Mouse (Mus musculus): Measurements from ENCODE around the gene Msh4. TPM values are rescaled to one million over a fixed set of nuclear protein-coding genes. Genes with fewer than 3 reads are reported as not detected.
"Not testable (repeated sequence)": the region's sequence is repeated elsewhere in the genome, so short reads cannot be mapped to it uniquely, and the experiment has no call there.

Gene Msh4
- polyA plus RNA-seq, 1 experiment from 2014 or later, result 0.06 TPM

GRCm38 (mm10) chr3:153864636-153865429, 41.1 kb downstream of the Msh4 start:
- Histone ChIP-seq H3K36me3 (no peaks in the 10 kb centered on the region), H3K27ac (no peak overlapping the region), H3K4me2 (replicated peaks) (no peak overlapping the region), H3K4me3 (no peak overlapping the region), H3K9me3 (replicated peaks) (no peaks in the 10 kb centered on the region), H3K27me3 (no peaks in the 10 kb centered on the region), H3K4me1 (no peaks in the 10 kb centered on the region), H3K9ac (no peak overlapping the region)
- ATAC-seq (ENCODE audit: low FRiP score), result no peak
- WGBS, result 94% methylated on average over 4 of the region's 4 CpGs

DNA sequence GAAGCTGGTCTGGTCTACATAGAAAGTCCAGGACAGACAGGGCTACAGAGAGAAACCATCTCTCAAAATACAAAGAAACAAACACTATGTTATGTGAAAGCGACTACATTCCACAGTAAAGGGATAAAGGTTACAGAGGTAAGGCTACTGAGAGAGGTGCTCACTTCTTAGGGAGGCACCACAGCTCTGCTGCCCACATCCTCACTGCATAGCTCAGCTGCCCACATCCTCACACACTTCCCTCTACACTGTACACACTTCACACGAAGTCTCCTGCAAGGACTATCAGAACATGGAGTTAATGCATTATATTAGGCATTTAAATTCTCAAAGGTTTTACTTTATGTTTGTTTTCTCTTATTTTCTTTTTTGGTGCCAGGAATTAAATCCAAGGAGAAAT, 42.1 kb downstream of the Msh4 start:
- H3K27me3 ChIP-seq, result no peaks in the 10 kb centered on the region
- H3K9me3 ChIP-seq (replicated peaks), result no peaks in the 10 kb centered on the region
- H3K27ac ChIP-seq, result no peak overlapping the region
- H3K9ac ChIP-seq, result no peak overlapping the region
- no peak for ATAC-seq (ENCODE audit: low FRiP score)
- no peaks in the 10 kb centered on the region for H3K4me1 ChIP-seq
- no peaks in the 10 kb centered on the region for H3K36me3 ChIP-seq
- H3K4me2 ChIP-seq (replicated peaks), result no peak overlapping the region
- H3K4me3 ChIP-seq, result no peak overlapping the region
- 86% methylated on average over 2 of the region's 2 CpGs for WGBS

- H3K9me3 ChIP-seq (replicated peaks); H3K4me2 ChIP-seq (replicated peaks); ATAC-seq (ENCODE audit: low FRiP score); H3K27ac ChIP-seq; H3K4me1 ChIP-seq; H3K9ac ChIP-seq; H3K27me3 ChIP-seq; H3K36me3 ChIP-seq; H3K4me3 ChIP-seq: not testable (repeated sequence)
- 87% methylated on average over 8 of the region's 8 CpGs for WGBS
Observed at GRCm38 (mm10) chr3:153860392-153860791, 45.5 kb downstream of the Msh4 start.

GRCm38 (mm10) chr3:153858350-153859001, 47.5 kb downstream of the Msh4 start:
- no peaks in the 10 kb centered on the region for H3K27me3 ChIP-seq
- no peak overlapping the region for H3K4me3 ChIP-seq
- no peak overlapping the region for H3K27ac ChIP-seq
- no peak overlapping the region for H3K9ac ChIP-seq
- no peaks in the 10 kb centered on the region for H3K4me1 ChIP-seq
- no peaks in the 10 kb centered on the region for H3K9me3 ChIP-seq (replicated peaks)
- H3K4me2 ChIP-seq (replicated peaks), result no peak overlapping the region
- 83% methylated on average over 10 of the region's 10 CpGs for WGBS
- H3K36me3 ChIP-seq, result no peaks in the 10 kb centered on the region
- ATAC-seq (ENCODE audit: low FRiP score), result no peak

GRCm38 (mm10) chr3:153852266-153852665, 53.7 kb downstream of the Msh4 start:
- WGBS, result 83% methylated on average over 8 of the region's 8 CpGs
- no peaks in the 10 kb centered on the region for H3K27me3 ChIP-seq

GRCm38 (mm10) chr3:153850759-153851158, 55.2 kb downstream of the Msh4 start:
- H3K36me3 ChIP-seq, result no peaks in the 10 kb centered on the region
- 88% methylated on average over 7 of the region's 7 CpGs for WGBS
- no peaks in the 10 kb centered on the region for H3K9me3 ChIP-seq (replicated peaks)
- H3K27ac ChIP-seq, result no peak overlapping the region
- H3K4me3 ChIP-seq, result no peak overlapping the region
- no peak overlapping the region for H3K4me2 ChIP-seq (replicated peaks)
- H3K4me1 ChIP-seq, result no peaks in the 10 kb centered on the region
- H3K9ac ChIP-seq, result no peak overlapping the region
- no peaks in the 10 kb centered on the region for H3K27me3 ChIP-seq
- ATAC-seq (ENCODE audit: low FRiP score), result no peak

More at GRCm38 (mm10) chr3:153852266-153852665, 53.7 kb downstream of the Msh4 start:
- no peak overlapping the region for H3K27ac ChIP-seq
- H3K9me3 ChIP-seq (replicated peaks), result no peaks in the 10 kb centered on the region
- no peak overlapping the region for H3K4me2 ChIP-seq (replicated peaks)
- no peaks in the 10 kb centered on the region for H3K4me1 ChIP-seq
- no peak overlapping the region for H3K4me3 ChIP-seq
- H3K9ac ChIP-seq, result no peak overlapping the region
- H3K36me3 ChIP-seq, result no peaks in the 10 kb centered on the region
- no peak for ATAC-seq (ENCODE audit: low FRiP score)

DNA sequence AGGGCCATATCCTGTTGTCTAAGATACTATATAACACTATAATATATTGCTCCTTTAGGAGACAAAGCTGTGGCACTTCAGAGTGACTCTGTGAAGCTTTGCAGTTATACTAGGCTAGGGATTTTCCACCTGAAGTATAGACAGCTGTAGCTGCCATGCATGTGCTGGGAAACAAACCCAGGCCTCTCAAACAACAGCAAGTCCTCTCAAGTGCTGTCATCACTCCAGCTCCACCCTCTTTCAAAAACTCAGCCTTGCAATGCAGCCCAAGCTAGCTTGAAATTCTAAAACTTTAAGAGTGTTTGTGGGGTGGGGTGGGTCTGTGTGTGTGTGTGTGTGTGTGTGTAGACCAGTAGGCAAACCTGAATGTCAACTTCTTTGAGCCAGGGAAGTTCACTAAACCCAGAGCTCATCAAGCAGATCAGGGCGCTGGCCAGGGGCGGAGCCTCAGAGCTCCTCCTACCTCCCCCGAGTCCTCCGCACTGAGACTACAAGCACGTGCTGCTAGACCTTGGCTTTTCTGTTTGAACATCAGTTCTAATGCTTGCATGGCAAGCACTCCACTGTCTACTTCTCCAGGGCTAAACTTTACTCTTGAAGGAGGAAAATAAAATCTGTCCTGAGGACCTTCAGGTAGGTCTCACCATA, 56.4 kb downstream of the Msh4 start:
- H3K9ac ChIP-seq, result no peak overlapping the region
- ATAC-seq (ENCODE audit: low FRiP score), result no peak
- no peak overlapping the region for H3K27ac ChIP-seq
- no peak overlapping the region for H3K4me3 ChIP-seq
- H3K4me2 ChIP-seq (replicated peaks), result no peak overlapping the region
- H3K4me1 ChIP-seq, result no peaks in the 10 kb centered on the region
- H3K9me3 ChIP-seq (replicated peaks), result no peaks in the 10 kb centered on the region
- no peaks in the 10 kb centered on the region for H3K27me3 ChIP-seq
- H3K36me3 ChIP-seq, result no peaks in the 10 kb centered on the region
- WGBS, result 5% methylated on average over 5 of the region's 5 CpGs

DNA sequence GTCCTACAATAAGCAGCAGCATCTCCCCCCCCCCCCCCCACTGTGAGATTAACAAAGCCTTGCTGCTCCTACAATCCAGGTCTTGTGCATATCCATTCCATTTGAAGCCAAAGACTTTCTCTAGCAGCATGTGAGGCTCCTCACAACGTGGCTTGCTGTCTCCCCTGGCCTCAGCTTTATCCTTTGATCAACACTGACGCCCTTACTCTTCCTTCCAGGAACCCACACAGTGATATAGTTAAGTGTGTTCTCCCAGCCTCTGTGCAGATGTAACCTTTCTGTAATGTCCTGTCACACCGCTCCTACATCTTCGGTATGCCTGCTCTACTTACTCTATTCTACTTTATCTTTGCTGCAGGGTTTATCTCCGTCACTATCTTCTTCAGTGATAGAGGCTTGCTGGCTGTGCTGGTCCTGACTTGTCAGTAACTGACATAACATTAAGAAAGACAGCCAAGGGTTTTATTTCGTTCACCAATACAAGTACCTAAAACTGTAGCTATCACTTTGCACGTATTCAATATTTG, 58.7 kb downstream of the Msh4 start:
- Histone ChIP-seq H3K4me1 (no peaks in the 10 kb centered on the region), H3K27me3 (no peaks in the 10 kb centered on the region), H3K27ac (no peak overlapping the region), H3K9ac (no peak overlapping the region), H3K4me3 (no peak overlapping the region), H3K36me3 (no peaks in the 10 kb centered on the region), H3K9me3 (replicated peaks) (no peaks in the 10 kb centered on the region), H3K4me2 (replicated peaks) (no peak overlapping the region)
- WGBS, result 77% methylated on average over 7 of the region's 7 CpGs
- no peak for ATAC-seq (ENCODE audit: low FRiP score)

DNA sequence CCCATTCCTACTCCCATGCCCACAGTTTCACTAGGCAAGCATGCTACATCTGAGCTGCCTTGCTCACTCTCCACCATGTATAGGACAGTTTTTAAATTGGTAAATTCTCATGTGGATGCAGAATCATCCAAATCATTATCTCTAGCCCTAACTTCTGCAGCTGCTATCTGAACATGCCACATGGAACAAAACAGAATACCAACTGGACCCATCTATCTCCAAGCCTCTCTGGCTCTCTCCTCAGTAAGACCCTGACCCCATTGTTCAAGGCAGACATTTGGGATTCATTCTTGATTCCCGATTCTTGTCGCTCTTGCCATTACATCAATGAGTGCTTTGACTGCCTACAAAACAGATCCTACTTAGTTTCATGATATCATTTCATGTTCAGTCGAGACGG, 59.8 kb downstream of the Msh4 start:
- ATAC-seq (ENCODE audit: low FRiP score), result no peak
- no peaks in the 10 kb centered on the region for H3K27me3 ChIP-seq
- 94% methylated on average over 4 of the region's 4 CpGs for WGBS

GRCm38 (mm10) chr3:153845500-153845899, 60.4 kb downstream of the Msh4 start:
- ATAC-seq (ENCODE audit: low FRiP score), result no peak
- no peaks in the 10 kb centered on the region for H3K4me1 ChIP-seq
- H3K27me3 ChIP-seq, result no peaks in the 10 kb centered on the region
- no peak overlapping the region for H3K9ac ChIP-seq
- no peaks in the 10 kb centered on the region for H3K36me3 ChIP-seq
- H3K4me2 ChIP-seq (replicated peaks), result no peak overlapping the region
- no peak overlapping the region for H3K27ac ChIP-seq
- 81% methylated on average over 2 of the region's 2 CpGs for WGBS
- H3K9me3 ChIP-seq (replicated peaks), result no peaks in the 10 kb centered on the region
- H3K4me3 ChIP-seq, result no peak overlapping the region

More for the DNA sequence above, 59.8 kb downstream of the Msh4 start:
- no peak overlapping the region for H3K4me3 ChIP-seq
- no peak overlapping the region for H3K9ac ChIP-seq
- no peak overlapping the region for H3K4me2 ChIP-seq (replicated peaks)
- H3K9me3 ChIP-seq (replicated peaks), result no peaks in the 10 kb centered on the region
- H3K27ac ChIP-seq, result no peak overlapping the region
- H3K36me3 ChIP-seq, result no peaks in the 10 kb centered on the region
- no peaks in the 10 kb centered on the region for H3K4me1 ChIP-seq

GRCm38 (mm10) chr3:153844757-153845156, 61.2 kb downstream of the Msh4 start:
- H3K9ac ChIP-seq, result no peak overlapping the region
- 93% methylated on average over 9 of the region's 9 CpGs for WGBS

GRCm38 (mm10) chr3:153844030-153844429, 61.9 kb downstream of the Msh4 start, which contains the start of gene Asb17:
TSS of gene Asb17 (plus strand) at chr3:153844209.
- H3K4me2 ChIP-seq (replicated peaks), result no peak within 1 kb of the TSS
- no peaks in the 10 kb centered on the region for H3K27me3 ChIP-seq
- ATAC-seq (ENCODE audit: low FRiP score), result no peak
- no peaks in the 10 kb centered on the region for H3K36me3 ChIP-seq
- H3K4me3 ChIP-seq, result no peak within 1 kb of the TSS
- H3K27ac ChIP-seq, result no peak within 1 kb of the TSS
- no peak within 1 kb of the TSS for H3K9ac ChIP-seq
- H3K9me3 ChIP-seq (replicated peaks), result no peaks in the 10 kb centered on the region
- WGBS, result 84% methylated on average over 10 of the region's 10 CpGs
- no peaks in the 10 kb centered on the region for H3K4me1 ChIP-seq

More at GRCm38 (mm10) chr3:153844757-153845156, 61.2 kb downstream of the Msh4 start:
- no peaks in the 10 kb centered on the region for H3K4me1 ChIP-seq
- H3K36me3 ChIP-seq, result no peaks in the 10 kb centered on the region
- H3K27ac ChIP-seq, result no peak overlapping the region
- H3K4me2 ChIP-seq (replicated peaks), result no peak overlapping the region
- no peaks in the 10 kb centered on the region for H3K27me3 ChIP-seq
- no peak overlapping the region for H3K4me3 ChIP-seq
- no peak for ATAC-seq (ENCODE audit: low FRiP score)
- no peaks in the 10 kb centered on the region for H3K9me3 ChIP-seq (replicated peaks)

Measured in hindbrain, embryonic 12.5 days (tissue).